Mouse (Mus musculus) fat pad, adult 2 months (tissue): ENCODE measurements around the gene Prm3.

ENCODE experiments used
- DNase-seq: peaks from one replicate; pipeline ENCODE4 v3.0.0-alpha.2; 2011; ENCODE audit warnings: low read depth, low spot score; ENCODE audit errors: extremely low read depth

Prm3 gene

GRCm38 (mm10) chr16:10771769-10772510 lies 18.8 kb downstream of the Prm3 start:
- DNase-seq: no peak

- DNase-seq: no peak
Measured at GRCm38 (mm10) chr16:10770531-10771325, 20.0 kb downstream of the Prm3 start.

- no peak for DNase-seq
Measured at GRCm38 (mm10) chr16:10769661-10770060, 21.1 kb downstream of the Prm3 start.

GRCm38 (mm10) chr16:10768821-10769220 lies 21.9 kb downstream of the Prm3 start:
- DNase-seq: no peak

GRCm38 (mm10) chr16:10767158-10767557 lies 23.6 kb downstream of the Prm3 start:
- no peak for DNase-seq

- no peak for DNase-seq
Measured at GRCm38 (mm10) chr16:10764323-10764722, 26.4 kb downstream of the Prm3 start.

- DNase-seq: no peak
Measured at GRCm38 (mm10) chr16:10763540-10764264, 27.0 kb downstream of the Prm3 start.

- DNase-seq: no peak
Measured at GRCm38 (mm10) chr16:10762569-10763180, 28.0 kb downstream of the Prm3 start.

GRCm38 (mm10) chr16:10761182-10761581 lies 29.5 kb downstream of the Prm3 start:
- DNase-seq: no peak

- no peak for DNase-seq
Measured at GRCm38 (mm10) chr16:10756168-10756567, 34.5 kb downstream of the Prm3 start.

GRCm38 (mm10) chr16:10754521-10755296 lies 36.0 kb downstream of the Prm3 start:
- no peak for DNase-seq

- DNase-seq: no peak
Measured at GRCm38 (mm10) chr16:10749824-10750223, 40.9 kb downstream of the Prm3 start.

- DNase-seq: no peak
Measured at GRCm38 (mm10) chr16:10749226-10749625, 41.5 kb downstream of the Prm3 start.

GRCm38 (mm10) chr16:10741082-10741481 lies 49.6 kb downstream of the Prm3 start:
- DNase-seq: no peak
